10 mouse cellular contexts compared by ENCODE assay signal in the genomic region with DNA sequence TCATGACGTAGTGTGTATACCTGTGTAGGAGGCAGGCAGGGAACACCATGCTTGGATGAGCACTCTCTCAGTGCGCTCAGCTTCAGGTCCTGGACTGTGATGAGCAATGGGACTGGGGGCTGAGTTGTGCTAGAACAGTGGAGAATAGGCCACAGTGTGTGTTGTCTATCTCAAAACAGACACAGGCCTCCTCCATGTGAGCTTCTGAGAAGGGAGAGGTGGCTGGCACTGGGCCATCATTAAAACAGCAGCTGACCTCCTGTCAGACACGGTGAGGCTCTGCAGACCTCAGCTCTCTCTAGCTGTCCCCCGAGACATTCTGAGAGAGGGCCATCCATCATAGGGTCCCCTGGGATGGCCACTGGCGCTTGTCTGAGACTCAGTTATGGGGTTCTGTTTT.
DNase-seq lines count a peak whose midpoint lies in the region; ATAC-seq lines count a peak whose summit lies in the region.
"Had no signal": no experiment of that assay in that cellular context is flagged by ENCODE, and none has a peak within 500 bp of the region (broad histone marks: within the 10 kb centered on the region; RNA-seq: fewer than 3 reads in every experiment).

No protein-coding gene starts in this region.

- 0 out of 2 replicates have a peak, but pooled peaks have one; percentile 26 for ATAC-seq in midbrain, embryonic 11.5 days (ENCODE audit: low FRiP score)
- no peak for ATAC-seq in midbrain, embryonic 16.5 days
- ATAC-seq in hindbrain, embryonic 13.5 days (ENCODE audit: low FRiP score) = peak; percentile 69
- peak; percentile 45; the same call in 1 of the 2 replicates for ATAC-seq in stomach, embryonic 15.5 days (ENCODE audit: insufficient read depth, low FRiP score, low read depth)

- H3K9me3 ChIP-seq in midbrain, embryonic 11.5 days (ENCODE audit: control insufficient read depth, low read length) = no peaks in the 10 kb centered on the region
- no peaks in the 10 kb centered on the region for H3K9me3 ChIP-seq in midbrain, embryonic 16.5 days (replicated peaks; ENCODE audit: control insufficient read depth, low read length, poor library complexity, severe bottlenecking)
- H3K9me3 ChIP-seq in hindbrain, embryonic 13.5 days = no peaks in the 10 kb centered on the region
- no peaks in the 10 kb centered on the region for H3K9me3 ChIP-seq in stomach, embryonic 15.5 days
- H3K9me3 ChIP-seq: liver, embryonic 15.5 days had no signal

- H3K4me3 ChIP-seq in midbrain, embryonic 11.5 days (ENCODE audit: low read depth, low read length) = no peak overlapping the region
- no peak overlapping the region for H3K4me3 ChIP-seq in midbrain, embryonic 16.5 days (ENCODE audit: low read depth, low read length)
- H3K4me3 ChIP-seq in hindbrain, embryonic 13.5 days = no peak overlapping the region
- H3K4me3 ChIP-seq in stomach, embryonic 15.5 days (replicated peaks) = no peak overlapping the region
- H3K4me3 ChIP-seq: liver, embryonic 15.5 days had no signal

- no peaks in the 10 kb centered on the region for H3K4me1 ChIP-seq in midbrain, embryonic 11.5 days (ENCODE audit: control insufficient read depth, insufficient read depth, low read length)
- no peaks in the 10 kb centered on the region for H3K4me1 ChIP-seq in midbrain, embryonic 16.5 days (ENCODE audit: control insufficient read depth, insufficient read depth, low read length)
- H3K4me1 ChIP-seq in hindbrain, embryonic 13.5 days (replicated peaks) = peaks cover 22% of the 10 kb centered on the region
- H3K4me1 ChIP-seq in stomach, embryonic 15.5 days = peaks cover 14% of the 10 kb centered on the region
- H3K4me1 ChIP-seq: liver, embryonic 15.5 days had no signal

- no peaks in the 10 kb centered on the region for H3K27me3 ChIP-seq in midbrain, embryonic 11.5 days (ENCODE audit: control insufficient read depth, insufficient read depth, low read length)
- H3K27me3 ChIP-seq in midbrain, embryonic 16.5 days (ENCODE audit: control insufficient read depth, insufficient read depth, low read depth, low read length) = no peaks in the 10 kb centered on the region
- no peaks in the 10 kb centered on the region for H3K27me3 ChIP-seq in hindbrain, embryonic 13.5 days
- H3K27me3 ChIP-seq in stomach, embryonic 15.5 days (replicated peaks) = no peaks in the 10 kb centered on the region
- H3K27me3 ChIP-seq: liver, embryonic 15.5 days had no signal

- WGBS in midbrain, embryonic 11.5 days = 84% methylated on average over 5 of the region's 5 CpGs
- WGBS in midbrain, embryonic 16.5 days = 84% methylated on average over 5 of the region's 5 CpGs
- 56% methylated on average over 5 of the region's 5 CpGs for WGBS in hindbrain, embryonic 13.5 days
- WGBS in stomach, embryonic 15.5 days = 55% methylated on average over 5 of the region's 5 CpGs

- H3K27ac ChIP-seq in midbrain, embryonic 11.5 days (ENCODE audit: low read depth, low read length) = no peak overlapping the region
- H3K27ac ChIP-seq in midbrain, embryonic 16.5 days (ENCODE audit: low read length) = no peak overlapping the region
- 0 out of 2 replicates have a peak overlapping the region, but pooled peaks have one; percentile 19 for H3K27ac ChIP-seq in hindbrain, embryonic 13.5 days
- no peak overlapping the region for H3K27ac ChIP-seq in stomach, embryonic 15.5 days
- H3K27ac ChIP-seq: liver, embryonic 15.5 days had no signal

- DNase-seq in heart, postnatal 4 days = peak; percentile 18
- no peak for DNase-seq in heart, postnatal 36 days
- DNase-seq in midbrain, embryonic 11.5 days (ENCODE audit: low spot score, missing footprints) = no peak
- DNase-seq in thymus, postnatal 14 days = no peak
- DNase-seq: adrenal gland, postnatal 14 days; right cerebral cortex, postnatal 14 days had no signal

- no peak overlapping the region for H3K9ac ChIP-seq in midbrain, embryonic 11.5 days (ENCODE audit: low read length)
- no peak overlapping the region for H3K9ac ChIP-seq in midbrain, embryonic 16.5 days (ENCODE audit: low read depth, low read length)
- H3K9ac ChIP-seq in hindbrain, embryonic 13.5 days = no peak overlapping the region
- no peak overlapping the region for H3K9ac ChIP-seq in stomach, embryonic 15.5 days
- H3K9ac ChIP-seq: liver, embryonic 15.5 days had no signal

- no peaks in the 10 kb centered on the region for H3K36me3 ChIP-seq in midbrain, embryonic 11.5 days (ENCODE audit: control insufficient read depth, insufficient read depth, low read length)
- no peaks in the 10 kb centered on the region for H3K36me3 ChIP-seq in midbrain, embryonic 16.5 days (ENCODE audit: control insufficient read depth, insufficient read depth, low read length)
- no peaks in the 10 kb centered on the region for H3K36me3 ChIP-seq in hindbrain, embryonic 13.5 days
- no peaks in the 10 kb centered on the region for H3K36me3 ChIP-seq in stomach, embryonic 15.5 days
- H3K36me3 ChIP-seq: liver, embryonic 15.5 days had no signal

- intact Hi-C loops in heart, postnatal 36 days (cut with DNase I) = no loop called here

- H3K4me2 ChIP-seq in midbrain, embryonic 11.5 days = no peak overlapping the region
- no peak overlapping the region for H3K4me2 ChIP-seq in midbrain, embryonic 16.5 days (ENCODE audit: low read length)
- H3K4me2 ChIP-seq in hindbrain, embryonic 13.5 days = no peak overlapping the region
- H3K4me2 ChIP-seq in stomach, embryonic 15.5 days = no peak overlapping the region
- H3K4me2 ChIP-seq: liver, embryonic 15.5 days had no signal
